Mouse (Mus musculus): Measurements from ENCODE around the gene Lrrfip1.

GRCm38 (mm10) chr1:91085009-91085408, 86.5 kb downstream of the Lrrfip1 start:
- TF ChIP-seq CTCF (IDR thresholded peaks at IDR 0.05; ENCODE audit: control insufficient read depth, insufficient read depth, insufficient replicate concordance, low read depth, low read length): no peak
- TF ChIP-seq POLR2A (IDR thresholded peaks at IDR 0.05; ENCODE audit: control insufficient read depth, low read depth, low read length): no peak
